Mouse (Mus musculus) adrenal gland, adult (tissue): ENCODE results near the gene Abcd3.
A peak's percentile ranks its signal among the peaks of the same experiment; 100 is the strongest.
"Not testable (repeated sequence)": the region's sequence is repeated elsewhere in the genome, so short reads cannot be mapped to it uniquely, and the experiment has no call there.

Experiments
- DNase-seq, 2 experiments: peaks; one replicate each; pipeline ENCODE4 v3.0.0; 2022 to 2023; ENCODE audit warnings: low spot score in 1 of 2; ENCODE audit not compliant: inconsistent age in 2 of 2

Abcd3 gene

GRCm38 (mm10) chr3:121741186-121741848 lies 73.8 kb downstream of the Abcd3 start:
- DNase-seq = not testable (repeated sequence)

GRCm38 (mm10) chr3:121739489-121740213 lies 75.5 kb downstream of the Abcd3 start:
- no peak for DNase-seq

- DNase-seq = no peak
These were observed 76.3 kb downstream of the Abcd3 start for GRCm38 (mm10) chr3:121738742-121739342.

- DNase-seq = peak in 1 of 2 experiments; percentile 75
These were observed 77.2 kb downstream of the Abcd3 start for GRCm38 (mm10) chr3:121737901-121738300.

- peak in 1 of 2 experiments; percentile 66 for DNase-seq
These were observed 77.6 kb downstream of the Abcd3 start for GRCm38 (mm10) chr3:121737453-121737852.

- DNase-seq = peak; percentile 84 to 95
These were observed 78.9 kb downstream of the Abcd3 start for GRCm38 (mm10) chr3:121736025-121736744.

GRCm38 (mm10) chr3:121735542-121735941 lies 79.6 kb downstream of the Abcd3 start:
- no peak for DNase-seq

- DNase-seq = no peak
These were observed 85.4 kb downstream of the Abcd3 start for GRCm38 (mm10) chr3:121729678-121730077.

GRCm38 (mm10) chr3:121725651-121726050 lies 89.5 kb downstream of the Abcd3 start:
- DNase-seq = no peak

- no peak for DNase-seq
These were observed 90.5 kb downstream of the Abcd3 start for GRCm38 (mm10) chr3:121724553-121724952.

- DNase-seq = peak in 1 of 2 experiments; percentile 60
These were observed 91.1 kb downstream of the Abcd3 start for GRCm38 (mm10) chr3:121723968-121724524.

GRCm38 (mm10) chr3:121722971-121723844 lies 91.9 kb downstream of the Abcd3 start, which contains the start of gene F3:
F3 (plus strand) TSS chr3:121723537.
- peak; percentile 87 to 95 for DNase-seq

GRCm38 (mm10) chr3:121721691-121722070 lies 93.4 kb downstream of the Abcd3 start:
- DNase-seq = peak in 1 of 2 experiments; percentile 38

- DNase-seq = peak in 1 of 2 experiments; percentile 57
These were observed 94.1 kb downstream of the Abcd3 start for GRCm38 (mm10) chr3:121720801-121721690.

- DNase-seq = no peak
These were observed 95.4 kb downstream of the Abcd3 start for GRCm38 (mm10) chr3:121719701-121720100.

GRCm38 (mm10) chr3:121718679-121719078 lies 96.4 kb downstream of the Abcd3 start:
- no peak for DNase-seq

GRCm38 (mm10) chr3:121716480-121716879 lies 98.6 kb downstream of the Abcd3 start:
- DNase-seq = no peak

GRCm38 (mm10) chr3:121715741-121716459 lies 99.2 kb downstream of the Abcd3 start:
- DNase-seq = no peak
